Mouse (Mus musculus): ENCODE results near the gene Gne.
A peak's percentile ranks its signal among the peaks of the same experiment; 100 is the strongest.
"Not testable (repeated sequence)": the region's sequence is repeated elsewhere in the genome, so short reads cannot be mapped to it uniquely, and the experiment has no call there.

Gene Gne

DNA sequence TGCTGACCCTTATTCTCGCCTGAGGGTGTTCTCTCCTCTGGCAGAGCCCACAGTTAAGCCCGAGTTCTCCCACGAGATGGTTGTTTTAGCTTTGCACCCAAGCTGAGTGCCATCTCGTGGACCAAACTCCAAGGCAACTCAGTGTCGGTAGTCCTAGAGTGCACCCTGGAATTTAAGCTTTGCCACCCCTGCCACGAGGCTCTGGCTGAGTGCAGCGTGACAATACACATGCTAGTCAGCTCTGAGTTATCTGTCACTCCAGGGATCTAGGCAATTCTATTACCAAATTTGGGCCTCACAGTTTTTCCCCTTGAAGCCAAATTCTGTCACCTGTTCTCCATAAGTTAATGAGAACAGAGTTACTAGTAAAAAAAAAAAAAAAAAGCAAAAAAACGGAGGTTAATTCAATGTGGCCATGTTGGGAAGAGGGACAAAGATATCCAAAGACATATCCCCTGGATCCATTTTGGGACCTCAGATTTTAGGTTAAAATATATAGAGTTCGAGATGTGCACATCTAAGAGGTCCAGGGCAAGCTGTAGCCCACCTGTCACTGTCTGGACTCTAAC lies 11.0 kb downstream of the Gne start:
- no peak for DNase-seq (ENCODE audit: low read depth, low spot score)

DNA sequence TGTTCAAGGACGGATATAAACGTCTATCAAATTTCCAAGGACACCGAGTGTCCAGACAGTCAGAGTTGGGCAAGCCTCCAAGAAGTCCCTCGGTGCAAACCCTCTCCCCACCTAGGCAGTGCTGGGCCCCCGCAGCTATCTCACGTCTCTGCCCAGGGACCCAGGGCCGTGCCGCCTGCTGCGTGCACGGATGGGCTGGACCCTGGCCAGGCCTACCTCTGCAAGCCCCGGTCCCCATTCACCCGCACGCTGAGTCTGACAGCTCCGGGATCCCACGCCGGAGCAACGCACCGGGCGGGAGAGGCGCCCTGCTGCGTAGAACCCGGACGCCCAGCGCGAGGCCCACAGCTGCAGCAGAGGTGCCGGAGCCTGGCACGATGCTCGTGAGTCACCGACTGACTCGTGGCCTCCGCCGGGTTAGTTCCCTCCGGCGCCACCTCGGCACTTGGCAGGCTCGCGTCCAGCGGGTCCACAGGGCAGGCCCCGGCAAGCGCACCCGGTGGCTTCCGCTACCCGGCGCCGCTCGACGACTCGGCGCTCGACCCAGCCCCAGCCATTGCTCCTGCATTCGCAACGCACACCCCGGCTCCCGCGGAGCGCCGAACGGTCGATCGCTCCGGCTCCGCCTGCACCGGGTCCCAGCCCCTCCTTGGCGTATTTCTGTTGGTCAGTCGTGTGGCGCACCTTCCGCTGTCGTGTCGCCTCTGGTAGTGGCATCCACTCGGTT lies 11.7 kb downstream of the Gne start:
- DNase-seq (ENCODE audit: low read depth, low spot score) = peak; percentile 72

- no peak for DNase-seq (ENCODE audit: low read depth, low spot score)
Measured at GRCm38 (mm10) chr4:44071741-44072145, 12.2 kb downstream of the Gne start.

- no peak for DNase-seq (ENCODE audit: low read depth, low spot score)
Measured at GRCm38 (mm10) chr4:44070641-44071040, 13.3 kb downstream of the Gne start.

DNA sequence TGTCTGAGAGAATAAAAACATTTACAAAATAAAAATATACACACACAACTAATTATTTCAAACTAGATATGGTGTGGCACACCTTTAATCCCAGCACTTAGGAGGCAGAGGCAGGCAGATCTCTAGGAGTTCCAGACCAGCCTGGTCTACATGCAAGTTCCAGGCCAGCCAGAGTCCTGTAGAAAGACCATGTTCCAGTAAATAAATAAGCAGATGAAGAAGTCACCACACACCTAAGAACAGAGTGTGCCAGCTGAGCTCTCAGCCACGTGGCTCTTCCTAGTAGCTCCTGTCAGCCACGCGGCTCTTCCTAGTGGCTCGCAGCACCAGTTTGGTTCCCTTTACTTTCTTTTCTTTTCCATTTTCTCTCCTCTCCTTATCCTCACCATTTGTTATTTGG lies 14.6 kb downstream of the Gne start:
- no peak for DNase-seq (ENCODE audit: low read depth, low spot score)

GRCm38 (mm10) chr4:44068736-44069135 lies 15.2 kb downstream of the Gne start:
- no peak for DNase-seq (ENCODE audit: low read depth, low spot score)

GRCm38 (mm10) chr4:44066891-44067290 lies 17.1 kb downstream of the Gne start:
- DNase-seq (ENCODE audit: low read depth, low spot score) = no peak

DNA sequence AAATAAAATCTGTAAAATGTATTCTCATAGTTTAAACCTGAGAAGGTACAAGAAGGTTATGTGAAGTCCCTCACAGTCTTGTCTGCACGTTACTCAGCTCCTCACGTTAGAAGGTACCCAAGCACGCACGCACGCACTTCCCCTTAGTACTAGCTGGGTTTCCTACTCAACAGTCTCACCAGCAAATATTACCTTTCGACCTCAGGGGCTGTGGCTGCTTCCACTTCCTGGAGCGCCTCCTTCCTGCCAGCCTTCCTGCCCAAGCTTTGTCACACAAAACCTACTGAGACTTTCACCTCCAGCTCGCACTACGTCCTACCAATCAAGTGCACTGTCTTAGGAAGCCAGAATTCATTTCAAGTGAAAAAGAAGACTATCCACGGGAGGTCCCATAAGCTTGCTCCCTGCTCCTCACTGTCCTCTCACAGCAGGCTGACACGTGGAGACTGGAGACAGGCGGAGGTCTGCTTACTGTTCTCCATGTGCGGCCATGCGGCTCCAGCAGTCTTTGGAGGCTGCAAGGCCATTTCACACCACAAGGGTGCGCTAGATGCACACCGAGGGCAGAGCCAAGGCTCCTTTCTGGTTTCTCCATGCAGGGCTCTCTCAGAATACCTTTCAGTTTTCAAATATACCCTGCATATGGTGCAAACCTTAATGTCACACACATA lies 18.5 kb downstream of the Gne start:
- peak; percentile 70 for DNase-seq (ENCODE audit: low read depth, low spot score)

DNA sequence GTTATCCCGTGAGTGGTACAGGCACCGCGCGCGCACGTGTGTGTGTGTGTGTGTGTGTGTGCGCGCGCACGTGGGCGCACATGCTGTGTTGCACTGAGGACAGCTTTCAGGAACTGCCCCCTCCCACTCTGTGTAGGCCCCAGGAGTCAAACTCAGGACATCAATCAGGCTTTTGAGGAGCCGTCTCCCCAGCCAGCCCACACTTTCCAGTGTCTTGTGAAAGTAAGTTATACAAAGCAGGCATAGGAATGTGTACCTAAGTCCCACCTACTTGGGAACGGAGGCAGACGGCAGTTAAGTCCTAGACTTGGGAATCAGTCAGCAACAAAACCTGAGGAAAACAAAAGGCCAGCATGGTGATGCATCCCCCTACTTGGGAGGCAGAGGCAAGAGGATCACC lies 21.2 kb downstream of the Gne start:
- no peak for DNase-seq (ENCODE audit: low read depth, low spot score)

GRCm38 (mm10) chr4:44062062-44062461 lies 21.9 kb downstream of the Gne start:
- DNase-seq (ENCODE audit: low read depth, low spot score) = no peak

DNA sequence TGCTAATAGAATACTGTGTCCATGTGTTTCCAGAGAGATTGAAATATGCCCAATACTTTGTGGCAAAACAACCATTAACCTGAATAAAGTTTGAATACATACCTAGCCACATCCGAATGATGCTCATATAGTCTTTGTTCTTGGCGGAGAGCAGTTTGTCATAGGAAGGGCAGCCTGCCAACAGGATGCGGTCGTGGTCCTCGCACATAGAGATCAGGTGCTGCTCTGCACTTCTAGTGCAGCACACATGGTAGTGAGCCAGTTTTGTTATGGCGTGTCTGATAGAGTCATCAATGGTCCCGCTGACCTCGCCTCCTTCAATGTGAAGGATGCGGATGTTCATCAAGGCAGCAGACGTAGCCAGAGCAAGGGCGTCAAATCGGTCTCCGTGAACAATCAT lies 24.3 kb downstream of the Gne start:
- DNase-seq (ENCODE audit: low read depth, low spot score) = no peak

GRCm38 (mm10) chr4:44049812-44050211 lies 34.2 kb downstream of the Gne start:
- no peak for DNase-seq (ENCODE audit: low read depth, low spot score)

DNA sequence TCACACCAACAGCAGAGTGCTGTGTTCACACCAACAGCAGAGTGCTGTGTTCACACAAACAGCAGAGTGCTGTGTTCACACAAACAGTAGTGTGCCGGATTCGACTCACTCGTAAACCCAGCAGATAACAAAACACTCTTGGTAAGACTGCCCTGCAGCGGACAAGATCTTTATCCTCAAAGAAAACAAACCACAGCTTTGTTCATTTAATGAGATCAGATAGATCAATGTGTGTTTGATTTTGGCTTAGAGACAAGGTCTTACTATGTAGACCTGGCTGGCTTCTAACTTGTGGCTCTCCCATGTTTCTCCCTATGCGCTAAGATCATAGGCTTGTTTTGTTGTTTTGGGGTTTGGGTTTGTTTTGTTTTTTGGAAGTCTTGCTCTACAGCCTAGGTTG lies 37.9 kb downstream of the Gne start:
- no peak for DNase-seq (ENCODE audit: low read depth, low spot score)

DNA sequence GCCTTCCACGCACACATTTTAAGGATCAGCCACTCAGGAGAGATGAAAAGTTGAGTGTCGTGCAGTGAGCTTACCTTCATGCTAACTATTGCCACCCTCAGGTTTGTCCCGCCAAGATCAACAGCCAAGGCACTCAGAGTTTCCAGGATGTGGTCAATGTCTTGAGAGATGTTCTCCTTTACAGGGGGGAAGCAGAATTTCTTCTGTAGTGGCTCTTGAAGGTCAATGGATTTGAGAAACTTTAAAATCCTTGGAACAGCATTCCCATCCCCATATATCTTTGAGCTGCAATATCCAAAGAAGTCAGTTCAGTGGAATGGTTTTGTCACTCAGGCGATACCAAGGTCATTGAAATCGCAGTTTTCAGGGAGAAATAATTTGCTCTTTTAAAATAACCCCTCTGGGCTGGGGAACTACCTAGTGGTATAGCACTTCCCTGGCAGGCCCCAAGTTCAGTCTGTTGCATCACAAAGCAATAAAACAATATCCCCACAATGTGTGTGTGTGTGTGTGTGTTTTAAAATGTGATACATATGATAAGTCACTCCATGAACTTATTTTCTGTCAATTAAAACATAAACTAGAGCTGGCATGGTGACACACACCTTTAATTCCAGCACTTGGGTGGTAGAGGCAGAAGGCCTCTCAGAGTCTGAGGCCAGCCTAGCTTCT lies 39.2 kb downstream of the Gne start:
- DNase-seq (ENCODE audit: low read depth, low spot score) = no peak

DNA sequence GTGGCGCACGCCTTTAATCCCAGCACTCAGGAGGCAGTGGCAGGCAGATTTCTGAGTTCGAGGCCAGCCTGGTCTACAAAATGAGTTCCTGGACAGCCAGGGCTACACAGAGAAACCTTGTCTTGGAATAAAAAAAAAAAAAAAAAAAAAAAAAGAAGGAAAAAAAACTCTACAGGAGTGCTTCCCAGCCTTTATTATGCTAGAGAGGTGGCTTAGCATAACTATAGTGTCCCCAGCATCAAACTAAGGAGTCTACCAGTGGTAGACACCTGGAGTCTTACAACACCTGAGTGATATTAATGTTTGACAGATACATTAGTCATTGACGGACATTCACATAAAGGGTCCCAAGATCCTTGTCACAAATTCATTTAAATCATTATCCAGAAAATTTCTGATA lies 40.8 kb downstream of the Gne start:
- not testable (repeated sequence) for DNase-seq (ENCODE audit: low read depth, low spot score)

DNA sequence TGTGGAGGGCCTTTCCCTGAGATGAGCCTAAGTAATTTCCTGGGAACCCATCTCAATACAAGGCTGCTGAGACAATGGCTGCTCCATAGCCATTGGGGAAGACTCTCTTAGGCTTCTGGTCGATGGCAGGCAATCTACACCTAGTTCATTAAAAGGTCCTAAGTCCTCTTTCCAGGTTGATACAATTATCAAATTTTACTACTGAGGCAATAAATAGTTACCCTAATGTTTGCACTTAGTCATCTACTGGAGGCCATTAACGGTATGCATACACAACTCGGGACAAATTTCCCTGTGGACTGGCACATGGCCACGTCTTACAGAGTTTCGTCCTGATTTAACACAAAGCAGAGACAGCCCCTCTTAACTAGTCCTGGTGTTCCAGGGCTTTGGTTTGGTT lies 41.5 kb downstream of the Gne start:
- no peak for DNase-seq (ENCODE audit: low read depth, low spot score)

DNA sequence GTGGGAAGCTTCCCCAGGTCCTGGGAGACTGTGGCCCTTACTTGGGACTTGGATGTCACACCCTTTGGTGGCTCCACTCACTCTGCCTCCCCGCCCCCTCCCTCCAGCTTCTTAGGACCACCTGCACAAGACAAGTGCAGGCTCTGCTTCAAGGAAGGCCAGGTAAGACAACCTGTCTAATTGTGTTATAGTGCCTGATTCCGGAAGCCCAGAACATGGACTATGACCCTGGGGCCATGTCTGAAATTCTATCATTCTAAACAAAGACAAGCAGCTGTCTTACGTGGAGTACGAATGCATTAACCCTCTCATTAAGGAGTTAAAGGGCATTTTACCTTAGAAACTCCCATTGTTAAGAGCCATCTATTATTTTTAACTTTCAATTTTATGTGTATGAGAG lies 43.2 kb downstream of the Gne start:
- DNase-seq (ENCODE audit: low read depth, low spot score) = no peak

- no peak for DNase-seq (ENCODE audit: low read depth, low spot score)
Measured at GRCm38 (mm10) chr4:44036455-44036854, 47.5 kb downstream of the Gne start.

DNA sequence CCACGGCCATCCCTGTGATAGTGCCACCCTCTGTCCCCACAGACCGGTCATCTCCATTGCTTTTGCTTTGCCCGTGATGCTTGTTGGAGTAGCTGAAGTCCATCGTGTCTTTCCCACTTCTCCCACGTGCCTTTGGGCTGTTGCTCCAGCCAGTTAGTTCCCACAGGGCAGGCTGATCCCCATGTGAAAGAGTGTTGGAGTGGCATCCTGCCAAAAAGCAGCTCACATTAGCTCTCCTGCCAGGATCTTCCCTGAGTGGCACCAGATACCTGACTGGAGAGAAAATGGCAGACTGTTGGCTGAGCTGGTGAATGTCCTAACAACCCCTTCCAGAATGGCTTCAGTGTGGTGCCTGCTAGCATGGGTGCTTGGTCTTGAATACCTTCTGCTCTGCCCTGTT lies 52.5 kb downstream of the Gne start:
- no peak for DNase-seq (ENCODE audit: low read depth, low spot score)

DNA sequence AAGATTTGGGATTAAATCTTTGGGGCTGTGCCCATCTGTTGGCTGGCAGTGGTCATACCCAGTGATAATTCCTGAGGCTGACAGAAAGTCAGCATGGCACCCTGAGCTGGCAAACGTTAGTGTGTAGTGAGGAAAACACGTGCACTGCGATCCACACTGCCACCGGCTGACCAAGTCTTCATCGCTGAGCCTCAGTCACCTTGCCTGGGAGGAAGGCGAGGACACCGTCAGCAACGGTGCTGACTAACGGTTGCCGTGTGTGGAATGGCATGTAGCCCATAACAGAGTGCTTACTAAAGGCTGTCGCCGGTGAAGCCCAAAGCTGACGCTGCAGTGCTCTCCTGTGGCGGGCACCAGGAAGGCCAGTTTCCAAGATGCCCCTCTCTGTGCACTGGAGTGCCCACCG lies 54.3 kb downstream of the Gne start:
- no peak for DNase-seq (ENCODE audit: low read depth, low spot score)

DNA sequence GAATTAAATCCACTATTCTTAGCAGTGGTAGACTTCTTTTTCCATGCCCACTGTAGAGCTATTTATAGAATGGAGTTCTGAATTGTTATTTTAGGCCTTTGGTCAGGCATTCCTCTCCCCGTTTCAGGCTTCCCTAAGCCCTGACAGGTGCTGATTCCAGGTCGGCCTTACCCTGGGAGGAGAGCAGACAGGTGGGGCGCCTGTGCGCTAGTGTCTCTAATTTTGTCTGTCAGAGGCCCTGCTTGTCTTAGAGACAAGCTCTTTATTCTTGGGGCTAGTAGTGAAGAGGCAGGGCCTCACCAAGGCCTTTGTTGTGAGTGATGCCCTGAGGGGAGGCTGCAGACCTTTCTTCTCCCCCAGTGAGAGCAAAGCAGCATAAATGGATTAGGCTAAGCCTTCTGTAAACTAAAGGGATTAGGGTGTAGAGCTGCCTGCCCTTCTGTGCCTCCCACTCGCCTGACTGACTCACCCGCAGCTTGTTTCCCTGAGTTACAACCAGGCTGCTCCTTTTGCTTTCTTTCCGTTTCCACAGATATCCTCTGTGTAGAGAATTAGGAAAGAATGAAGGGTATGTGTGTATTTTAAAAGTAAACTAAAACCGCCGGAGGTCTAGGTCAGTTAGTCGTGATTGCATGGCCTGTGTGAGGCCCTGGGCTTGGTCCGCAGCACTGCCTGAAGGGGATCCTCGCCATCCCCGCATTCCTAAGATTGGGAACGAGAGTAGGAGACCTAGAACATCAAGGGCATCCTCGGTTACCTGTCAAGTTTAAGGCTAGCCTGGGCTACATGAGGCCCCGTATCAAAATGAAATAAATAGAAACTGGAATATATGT lies 55.5 kb downstream of the Gne start:
- peak; percentile 72 for DNase-seq (ENCODE audit: low read depth, low spot score)

GRCm38 (mm10) chr4:44025570-44025969 lies 58.4 kb downstream of the Gne start:
- no peak for DNase-seq (ENCODE audit: low read depth, low spot score)
